Mouse (Mus musculus): ENCODE results near the gene Bmx.

The Bmx gene

GRCm38 (mm10) chrX:164175780-164176179, 82.2 kb downstream of the Bmx start:
- no peak for DNase-seq (ENCODE audit: low read depth, low spot score)

DNA sequence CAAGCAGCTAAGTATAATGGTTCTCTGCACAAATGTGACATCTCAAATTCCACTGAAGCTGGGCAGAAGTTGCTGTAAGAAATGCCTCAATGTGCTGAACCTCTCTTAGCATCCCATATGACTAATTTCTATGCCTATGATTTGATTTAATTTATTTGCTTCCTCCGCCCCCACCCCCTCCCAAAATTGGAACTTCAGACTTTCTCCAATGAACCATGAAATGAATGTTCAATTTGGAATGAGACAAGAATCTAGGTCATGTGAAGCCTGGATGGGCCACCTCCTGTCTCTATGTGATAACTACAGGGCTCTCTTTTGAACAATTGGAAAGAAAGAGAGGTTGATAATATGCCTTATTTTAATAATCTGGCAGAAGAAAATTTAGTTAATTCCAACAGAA, 82.7 kb downstream of the Bmx start:
- no peak for DNase-seq (ENCODE audit: low read depth, low spot score)

GRCm38 (mm10) chrX:164173880-164174279, 84.1 kb downstream of the Bmx start:
- no peak for DNase-seq (ENCODE audit: low read depth, low spot score)

GRCm38 (mm10) chrX:164171034-164171433, 87.0 kb downstream of the Bmx start:
- no peak for DNase-seq (ENCODE audit: low read depth, low spot score)

- no peak for DNase-seq (ENCODE audit: low read depth, low spot score)
These were observed 93.3 kb downstream of the Bmx start for GRCm38 (mm10) chrX:164164681-164165080.

GRCm38 (mm10) chrX:164154594-164154993, 103.4 kb downstream of the Bmx start:
- DNase-seq (ENCODE audit: low read depth, low spot score), result no peak

DNA sequence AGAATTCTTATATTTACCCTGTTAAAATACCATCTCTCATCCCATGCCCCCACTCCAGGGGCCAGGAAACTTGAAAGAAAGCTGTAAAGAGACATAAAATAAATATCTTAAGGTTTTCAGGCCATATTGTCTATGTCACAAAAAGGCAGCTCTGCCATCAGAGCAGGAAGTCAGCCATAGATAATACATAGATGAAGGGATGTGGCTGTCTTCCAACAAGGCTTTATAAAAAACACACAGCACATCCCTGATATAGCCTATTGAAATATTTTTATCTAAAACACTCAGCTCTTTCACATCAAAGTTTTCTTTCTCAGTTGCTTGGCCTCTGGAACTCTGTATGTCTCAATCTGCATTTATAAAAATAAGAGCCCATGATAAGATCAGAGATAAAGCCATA, 104.4 kb downstream of the Bmx start:
- DNase-seq (ENCODE audit: low read depth, low spot score), result no peak

- DNase-seq (ENCODE audit: low read depth, low spot score), result no peak
These were observed 105.3 kb downstream of the Bmx start for GRCm38 (mm10) chrX:164152703-164153102.

DNA sequence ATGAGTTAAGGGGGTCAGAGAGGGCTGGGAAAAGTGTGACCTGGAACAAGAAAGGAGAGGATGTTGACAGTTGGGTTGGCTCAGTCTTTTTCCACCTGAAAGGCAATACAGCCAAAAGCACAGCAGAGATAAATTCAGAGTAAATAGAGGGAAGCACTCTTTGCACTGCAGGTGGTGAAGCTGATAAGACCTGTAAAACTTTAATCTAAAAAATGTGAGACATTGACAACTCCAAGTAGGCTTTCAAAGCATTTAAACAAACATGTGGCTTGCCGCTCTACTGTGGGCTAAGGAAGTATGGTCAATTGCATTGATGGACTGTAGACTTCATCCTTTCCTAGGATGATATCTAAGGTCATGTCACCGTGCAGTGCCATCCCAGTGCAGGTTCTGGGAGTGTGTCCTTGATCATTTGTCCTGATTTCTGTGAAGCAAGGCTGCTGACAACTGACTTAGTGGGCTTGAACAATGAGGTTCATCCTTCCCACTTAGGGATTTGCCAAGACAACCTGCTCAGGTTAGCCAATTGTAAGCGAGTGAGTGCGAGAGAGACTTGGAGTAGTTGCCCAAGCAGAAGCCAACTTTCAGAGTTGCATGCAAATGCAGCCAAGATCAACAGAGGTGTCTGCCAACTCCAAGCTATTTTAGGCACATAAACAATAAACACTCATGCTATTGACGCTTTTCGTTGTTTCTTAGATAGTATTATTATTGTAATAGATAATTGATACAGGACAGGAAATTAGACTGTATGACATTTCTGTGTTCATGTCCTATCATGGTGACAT, 112.3 kb downstream of the Bmx start:
- DNase-seq (ENCODE audit: low read depth, low spot score), result no peak
